Mouse (Mus musculus) thymus, postnatal 25 days (tissue): ENCODE data around the gene Tiparp.

Experiments used
- DNase-seq: peaks from one replicate; pipeline ENCODE4 v3.0.0; 2022

Tiparp gene

DNA sequence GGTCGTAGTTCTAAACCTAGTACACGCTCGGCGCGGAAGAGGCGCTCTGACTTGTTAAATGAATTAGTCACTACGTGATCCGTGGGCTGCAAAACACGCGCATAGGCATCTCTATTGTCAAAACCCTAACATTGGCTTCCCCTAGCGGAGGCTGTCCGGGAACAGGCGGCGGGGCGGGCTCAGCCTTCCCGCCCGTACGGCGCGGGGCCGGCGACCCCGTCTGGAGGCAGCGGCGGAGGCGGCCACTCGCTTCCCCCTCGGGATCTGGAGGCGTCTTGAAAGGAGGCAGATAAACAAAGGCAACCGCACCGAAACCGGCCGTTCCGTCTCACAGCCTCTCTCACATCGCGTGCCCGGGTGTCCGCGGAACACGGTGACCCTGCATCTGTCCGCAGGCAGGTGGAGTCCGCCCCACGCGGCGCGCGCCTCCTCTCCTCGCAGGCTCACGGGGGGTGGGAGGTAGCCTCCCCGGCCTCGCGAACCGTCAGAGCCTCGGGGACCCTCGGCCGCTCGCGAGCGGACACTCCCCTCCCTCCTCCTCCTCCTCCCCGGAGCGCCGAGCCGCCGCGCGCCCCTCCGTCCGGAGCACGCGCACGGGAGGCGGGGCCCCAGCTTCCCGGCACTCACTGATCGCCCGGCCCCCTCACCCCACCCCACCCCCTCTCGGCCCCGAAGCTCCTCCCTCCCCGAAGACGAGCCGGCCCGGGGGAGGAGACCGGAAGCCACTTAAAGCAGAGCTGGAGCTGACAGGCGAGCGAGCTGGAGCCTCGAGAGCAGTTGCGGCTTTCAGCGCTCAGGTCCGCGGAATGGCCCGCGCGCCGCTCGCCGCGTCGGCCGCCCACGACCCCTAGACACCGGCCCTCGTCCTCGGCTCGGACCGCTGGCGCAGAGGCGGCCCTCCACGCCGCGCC is at the start of gene Tiparp:
Gene Tiparp (plus strand): TSS at position 720 of the 911 bp plus-strand sequence.
- peak; percentile 91 for DNase-seq

DNA sequence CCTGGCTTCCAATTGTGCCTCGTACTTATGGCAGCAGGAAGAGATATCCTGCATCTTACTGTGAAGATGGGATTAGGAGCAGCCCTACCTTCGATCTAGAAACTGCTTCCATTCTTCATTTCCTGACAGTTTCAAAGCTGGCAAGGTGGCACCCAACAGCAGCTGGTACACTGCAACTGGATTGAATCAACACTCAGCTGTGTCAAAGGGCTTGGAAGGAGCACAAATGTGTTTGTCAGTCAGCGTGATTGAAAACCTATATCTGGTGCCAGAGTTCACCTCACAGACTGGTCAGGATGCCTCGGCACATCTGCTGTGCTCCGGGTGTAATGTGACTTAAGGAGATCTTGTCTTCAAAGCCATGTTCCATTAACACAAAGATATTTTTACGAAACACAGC is 47.5 kb upstream of the Tiparp start:
- DNase-seq, result no peak

DNA sequence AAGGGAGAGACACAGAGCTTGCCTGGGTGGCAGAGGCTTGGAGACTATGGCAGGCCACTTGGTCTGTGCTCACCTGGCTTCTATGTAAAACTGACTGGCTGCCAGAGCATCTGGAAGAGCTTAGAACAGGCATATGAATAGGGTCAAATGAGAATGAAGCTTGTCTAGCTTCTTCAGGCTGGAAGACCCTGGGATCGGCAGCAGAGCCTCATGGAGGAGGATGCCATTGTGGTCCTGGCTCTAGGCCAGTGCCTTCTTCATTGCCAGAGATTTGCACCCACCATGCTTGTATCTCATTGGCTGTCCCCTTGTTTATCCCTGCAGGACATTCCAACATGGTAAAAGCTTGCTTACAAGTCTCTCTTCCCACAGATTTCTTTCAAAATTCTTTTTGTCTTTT is 45.9 kb upstream of the Tiparp start:
- no peak for DNase-seq

DNA sequence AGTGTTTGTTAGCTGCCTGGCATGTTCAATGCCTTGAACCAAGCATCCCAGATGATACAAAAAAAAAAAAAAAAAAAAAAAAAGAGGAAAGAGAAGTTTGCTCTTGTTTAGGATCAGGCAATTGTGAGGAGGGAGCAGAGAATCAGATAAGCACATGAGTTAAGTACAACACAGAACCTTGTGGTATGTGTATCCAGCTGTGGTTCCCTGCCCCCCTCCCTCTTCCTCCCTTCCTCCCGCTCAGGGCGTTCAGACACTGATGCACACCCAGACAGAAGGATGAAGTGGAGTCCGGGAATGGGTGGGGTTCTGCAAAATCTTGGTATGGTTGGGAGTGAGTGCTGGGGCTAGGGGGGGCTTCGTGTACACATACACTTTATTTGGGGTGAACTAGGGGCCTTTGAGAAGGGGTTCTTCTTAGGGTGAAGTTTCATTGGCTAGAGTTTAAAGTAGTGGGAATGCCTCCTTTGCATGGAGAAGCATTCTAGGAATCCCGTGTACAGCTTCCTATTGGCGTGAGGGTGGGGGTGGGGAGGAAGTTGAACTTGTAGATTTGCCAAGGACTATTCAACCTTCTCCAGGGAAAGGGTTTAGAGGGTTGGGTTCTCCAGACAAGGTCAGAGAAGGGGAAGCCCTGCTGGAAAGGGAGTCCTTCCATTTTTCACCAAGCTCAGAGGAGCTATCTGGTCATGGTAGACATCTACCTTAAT is 45.4 kb upstream of the Tiparp start:
- DNase-seq, result no peak

DNA sequence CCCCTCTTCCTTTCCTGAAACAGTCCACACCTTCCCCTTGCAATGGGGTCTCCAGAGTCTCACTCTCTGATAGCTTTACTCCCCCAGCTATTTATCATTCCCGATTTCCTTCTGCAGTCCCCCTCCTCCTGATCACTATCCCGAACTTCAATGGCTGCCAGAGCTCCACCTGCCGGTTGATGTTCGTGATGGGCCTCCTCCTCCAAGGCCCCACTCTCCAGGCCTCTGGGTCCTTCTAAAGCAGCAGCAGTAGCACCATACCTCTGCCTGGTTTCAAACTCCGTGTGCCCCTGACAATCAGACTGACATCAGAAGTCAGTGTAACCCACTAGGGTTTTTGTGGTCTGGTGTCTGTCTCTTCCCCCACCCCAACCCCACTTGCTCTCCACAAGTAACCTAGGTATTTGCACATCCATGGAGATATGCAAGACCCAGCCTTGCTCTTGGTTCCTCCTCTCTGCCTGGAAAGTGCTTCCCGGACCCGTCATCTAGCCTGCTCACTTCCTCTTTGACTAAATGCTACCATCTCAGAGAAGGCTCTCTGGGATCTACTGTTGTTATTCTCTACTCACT is 44.0 kb upstream of the Tiparp start:
- DNase-seq, result no peak

DNA sequence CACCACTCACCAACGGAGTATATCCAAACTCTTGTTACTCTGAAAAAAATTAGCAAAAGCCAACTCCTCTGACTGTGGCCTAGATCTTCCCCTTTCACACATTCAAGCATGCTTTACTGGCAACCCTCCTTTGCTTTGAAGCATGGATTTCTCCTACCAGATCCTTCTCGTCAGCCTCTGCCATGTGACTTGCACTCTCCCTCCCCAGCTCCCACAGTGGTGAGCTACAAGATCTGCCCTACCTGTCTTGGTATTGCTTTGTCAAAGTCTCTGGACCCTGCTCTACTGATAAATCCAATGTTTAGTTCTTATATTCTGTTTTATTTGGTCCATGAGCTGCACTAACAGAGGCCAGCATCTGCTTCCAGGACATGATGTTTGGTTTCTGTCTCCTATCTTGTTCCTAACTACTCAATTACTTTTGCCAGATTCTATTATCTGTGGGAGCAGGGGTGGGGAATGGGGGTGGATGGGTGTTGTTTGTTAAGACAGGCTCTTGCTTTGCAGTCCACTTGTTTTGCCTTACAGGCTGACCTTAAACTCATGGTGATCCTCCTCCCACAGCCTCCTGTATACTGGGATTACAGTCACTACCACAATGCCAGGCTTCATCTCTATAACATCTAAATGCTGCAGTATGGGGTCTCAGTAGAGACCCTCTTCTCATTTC is 40.7 kb upstream of the Tiparp start:
- DNase-seq, result no peak

DNA sequence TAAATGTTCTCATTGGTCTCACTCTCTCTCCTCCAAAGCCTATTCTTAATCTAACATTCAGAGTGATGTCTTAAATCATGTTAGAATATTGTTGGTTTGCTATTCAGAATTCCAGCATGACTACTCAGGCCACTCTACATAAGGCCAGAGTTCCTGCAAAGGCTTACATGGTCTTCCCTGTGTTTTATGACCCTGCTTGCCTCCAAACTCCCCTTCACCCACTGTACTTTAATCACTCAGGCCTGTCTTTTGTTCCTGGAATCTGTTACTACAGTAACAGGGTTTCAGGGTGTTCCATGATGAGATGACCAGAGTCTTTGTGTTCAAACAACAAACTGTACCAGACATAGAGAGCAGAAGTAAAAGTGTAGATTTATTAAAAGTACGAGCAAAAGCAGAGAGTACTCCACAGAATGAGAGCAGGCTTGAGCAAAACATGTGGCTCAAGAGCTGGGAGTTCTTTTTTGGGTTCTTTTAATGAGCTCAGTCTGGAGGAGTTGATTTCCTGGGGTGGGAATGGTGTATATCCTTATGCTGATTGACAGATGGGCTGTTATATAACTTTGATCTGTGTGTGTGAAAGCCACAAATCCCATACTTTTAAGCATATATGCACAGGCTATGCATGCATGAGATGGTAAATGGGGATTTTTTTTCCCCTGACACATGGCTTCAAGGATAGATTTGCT is 39.5 kb upstream of the Tiparp start:
- no peak for DNase-seq

DNA sequence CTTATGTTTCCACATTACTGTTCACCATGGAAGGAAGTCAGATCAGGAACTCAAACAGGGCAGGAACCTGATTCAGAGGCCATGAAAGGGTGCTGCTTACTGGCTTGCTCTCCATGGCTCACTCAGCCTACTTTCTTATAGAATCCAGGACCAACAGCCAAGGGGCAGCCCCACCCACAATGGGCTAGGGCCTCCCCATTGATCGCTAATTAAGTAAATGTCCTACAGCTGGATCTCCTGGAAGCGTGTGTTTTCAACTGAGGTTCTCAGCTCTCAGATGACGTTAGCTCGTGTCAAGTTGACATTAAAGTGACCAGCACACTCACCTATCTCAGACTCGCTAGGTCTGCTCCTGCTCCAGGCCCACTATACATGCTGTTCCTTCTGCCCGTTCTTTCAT is 38.6 kb upstream of the Tiparp start:
- no peak for DNase-seq

DNA sequence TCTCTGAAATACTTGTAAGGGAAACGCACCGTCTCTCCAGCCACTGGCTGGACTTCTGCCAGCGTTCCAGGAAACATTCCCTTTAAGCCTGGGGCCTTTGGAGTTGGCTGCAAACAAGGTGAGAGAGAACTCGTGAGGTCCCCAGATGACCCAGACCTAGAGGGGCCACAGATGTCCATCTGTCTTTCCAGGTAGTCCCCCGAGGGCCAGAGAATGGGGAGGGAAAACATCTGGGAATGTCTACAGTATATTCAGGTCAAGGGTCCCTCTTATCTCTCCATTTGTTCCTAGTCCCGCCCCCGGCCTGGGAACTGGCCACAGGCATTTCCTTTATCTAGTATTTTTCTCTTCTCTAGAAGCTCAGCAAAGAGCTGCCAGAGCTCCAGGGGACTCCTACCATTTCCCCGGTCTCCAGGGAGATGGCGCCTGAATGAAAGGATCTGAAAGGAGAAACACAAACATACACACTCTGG is 33.9 kb upstream of the Tiparp start:
- no peak for DNase-seq

DNA sequence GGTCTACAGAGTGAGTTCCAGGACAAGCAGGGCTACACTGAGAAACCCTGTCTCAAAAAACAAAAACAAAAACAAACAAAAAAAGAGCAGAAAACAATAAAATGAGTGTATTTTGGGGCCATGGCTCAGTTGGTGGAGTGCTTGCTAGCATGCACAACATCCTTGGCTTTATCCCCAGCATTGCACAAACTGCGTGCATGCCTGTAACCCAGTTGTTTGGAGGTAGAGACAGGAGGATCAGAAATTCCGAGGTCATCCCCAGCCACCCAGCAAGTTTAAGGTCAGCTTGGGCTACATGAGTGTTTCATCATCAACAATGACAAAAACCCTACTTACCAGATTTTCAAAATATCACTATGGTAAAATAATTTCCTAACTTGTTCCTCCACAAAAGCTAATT is 20.4 kb upstream of the Tiparp start:
- no peak for DNase-seq

DNA sequence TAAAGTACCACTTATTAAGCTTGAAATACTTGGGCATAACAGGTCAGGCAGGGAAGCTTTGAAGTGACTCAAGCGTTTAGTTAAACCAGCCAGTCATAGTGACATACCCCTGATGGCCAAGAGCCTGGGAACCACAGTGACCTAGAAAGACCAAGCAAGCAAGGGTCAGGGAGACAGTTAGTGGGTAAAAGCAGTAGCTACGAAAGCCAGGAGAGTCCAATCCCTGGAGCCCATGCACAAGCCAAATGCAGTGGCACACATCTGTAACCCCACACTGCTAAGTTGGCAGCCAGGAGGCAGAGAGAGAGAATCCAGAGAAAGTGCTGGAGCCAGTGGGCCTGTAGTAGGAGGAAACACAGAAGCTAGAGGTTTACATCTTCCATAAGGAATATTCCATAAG is 17.6 kb upstream of the Tiparp start:
- DNase-seq, result no peak

DNA sequence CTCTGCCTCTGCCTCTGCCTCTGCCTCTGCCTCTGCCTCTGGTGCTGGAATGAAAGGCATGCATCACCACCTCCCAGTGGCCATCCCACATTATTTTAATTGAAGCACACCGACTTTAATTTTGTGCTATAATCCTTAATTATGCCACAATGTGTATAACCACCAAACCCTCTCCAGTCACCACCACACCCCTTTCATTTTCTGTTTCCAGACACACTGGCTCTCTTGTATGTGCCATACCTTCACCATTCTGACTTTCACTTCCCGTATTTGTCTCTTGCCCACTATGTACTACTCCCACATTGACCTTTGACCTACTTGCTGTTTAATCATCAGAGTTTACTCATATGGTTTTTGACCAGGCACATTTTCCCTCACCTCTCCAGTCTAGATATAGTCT is 12.5 kb upstream of the Tiparp start:
- DNase-seq, result no peak

DNA sequence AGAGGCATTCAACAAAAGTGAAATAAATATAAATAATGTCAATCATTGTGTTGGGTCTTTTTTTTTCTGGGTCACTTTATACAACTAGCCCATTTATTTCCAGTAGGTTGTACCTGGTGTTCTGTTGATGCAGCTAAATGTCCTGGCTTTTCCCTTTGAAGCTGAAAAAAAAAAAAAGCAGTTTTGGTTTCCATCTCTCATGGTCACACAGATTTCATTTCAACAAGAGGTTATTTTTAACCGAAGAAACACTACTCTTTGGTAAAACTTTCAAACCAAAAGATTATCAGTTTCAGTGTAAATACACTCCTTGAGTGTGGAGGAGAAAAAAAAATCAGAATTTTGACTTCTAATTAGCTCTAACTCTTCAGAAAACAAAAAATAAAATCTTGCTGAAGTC is 11.7 kb upstream of the Tiparp start:
- no peak for DNase-seq

DNA sequence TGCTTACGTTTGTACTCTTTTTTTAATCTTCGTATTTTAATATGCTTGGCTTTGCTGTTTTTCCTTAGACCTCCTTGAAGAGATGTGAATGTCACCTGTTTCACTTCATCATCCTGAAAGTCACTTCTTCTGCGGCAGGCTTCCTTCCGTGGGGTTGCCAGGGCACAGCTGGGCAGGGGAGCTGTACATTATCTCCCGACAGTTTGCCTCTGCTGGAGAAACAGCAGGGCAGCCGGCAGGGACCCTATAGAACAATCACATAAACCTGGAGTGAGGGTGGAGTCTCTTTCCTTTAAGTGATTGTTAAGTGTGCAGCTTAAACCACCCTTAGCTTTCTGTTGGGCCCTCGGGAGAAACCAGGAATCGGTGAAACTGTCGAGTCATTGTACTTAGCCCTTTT is 11.1 kb upstream of the Tiparp start:
- no peak for DNase-seq

DNA sequence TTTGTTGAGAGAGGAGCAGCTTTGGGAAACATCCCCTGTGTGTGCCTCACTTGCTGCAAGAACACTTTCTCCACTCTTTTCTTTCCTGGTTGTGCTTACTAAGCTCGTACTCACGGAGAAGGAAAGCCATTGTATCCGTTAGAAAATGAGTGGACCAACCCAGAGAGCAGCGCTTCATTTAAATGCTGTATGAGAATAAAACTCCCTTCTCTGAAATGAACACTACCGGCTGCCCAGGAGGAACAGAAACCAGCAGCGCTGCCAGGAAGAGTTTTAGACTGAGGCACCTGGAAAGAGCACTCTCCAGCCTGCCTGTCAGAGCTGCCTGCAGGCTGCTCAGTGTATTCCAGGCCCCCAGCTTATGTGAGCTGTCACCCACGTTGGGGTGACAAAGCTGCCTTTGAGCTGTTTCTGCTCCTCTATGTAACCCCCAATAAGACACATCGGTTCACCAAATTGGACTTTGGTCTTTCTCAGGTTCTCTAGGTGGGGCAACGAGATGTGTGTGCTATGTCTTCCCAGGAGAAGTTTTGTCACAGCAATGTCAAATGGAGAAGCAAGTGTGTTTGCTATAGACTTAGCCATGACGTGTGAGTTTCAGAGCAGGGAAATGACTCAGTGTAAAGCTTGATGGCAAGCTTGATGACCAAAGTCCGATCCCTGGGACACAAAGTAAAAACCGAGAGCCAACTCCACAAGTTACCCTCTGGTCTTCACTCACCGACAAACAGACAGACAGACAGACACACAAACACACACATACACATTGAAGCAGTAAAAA is 10.3 kb upstream of the Tiparp start:
- DNase-seq, result no peak

DNA sequence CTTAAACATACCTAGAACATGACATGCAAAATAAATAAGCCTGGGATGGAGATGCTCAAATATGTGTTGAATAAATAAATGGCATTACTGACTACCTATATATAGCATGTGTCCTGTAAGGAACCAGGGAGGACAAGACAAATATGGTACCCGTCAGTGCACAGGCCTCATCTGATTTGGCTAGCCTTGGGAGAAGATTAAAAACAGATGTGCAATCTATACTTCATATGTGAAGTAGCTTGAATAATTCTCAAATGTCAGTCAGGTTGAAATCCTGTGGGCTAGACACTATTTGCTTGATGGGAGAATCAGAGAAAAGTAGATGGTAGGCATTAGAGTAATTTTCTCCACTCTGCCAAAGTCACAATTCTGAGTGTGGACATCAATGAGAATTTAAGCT is 6.8 kb upstream of the Tiparp start:
- DNase-seq, result no peak

DNA sequence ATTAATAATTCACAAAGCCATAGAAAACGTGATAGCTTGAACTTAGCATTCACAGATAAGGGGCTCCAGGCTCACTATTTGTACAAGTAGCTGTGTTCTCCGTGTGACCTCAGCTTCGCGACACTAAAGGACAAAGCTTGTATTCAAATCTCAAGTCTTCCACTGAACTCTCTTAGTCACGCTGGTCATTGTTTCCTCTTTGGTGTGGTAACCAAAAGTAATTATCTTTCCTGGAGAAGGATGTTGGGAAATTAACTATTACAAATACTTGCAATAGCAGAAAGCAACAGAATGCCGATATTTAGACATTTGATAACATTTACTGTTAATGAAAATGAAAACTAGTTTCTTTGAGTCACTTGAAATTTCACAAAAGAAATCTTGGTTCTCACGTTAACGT is 4.8 kb upstream of the Tiparp start:
- DNase-seq, result no peak

DNA sequence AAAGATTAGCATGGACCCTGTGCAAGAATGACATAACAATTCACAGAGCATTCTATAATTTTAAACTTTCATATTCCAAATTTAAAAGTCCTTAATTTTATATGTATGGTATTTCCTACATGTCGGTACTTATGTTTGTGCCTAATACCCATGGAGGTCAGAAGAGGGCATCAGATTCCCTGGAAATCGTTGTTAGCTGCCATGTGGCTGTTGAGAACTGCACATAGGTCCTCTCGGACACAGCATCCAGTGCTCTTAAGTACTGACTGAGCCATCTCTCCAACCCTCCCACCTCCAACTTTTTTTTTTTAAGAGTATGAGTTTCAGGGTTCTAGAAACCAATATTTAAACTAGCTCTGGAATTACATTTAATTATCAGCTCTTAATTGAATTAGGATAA is 2.5 kb upstream of the Tiparp start:
- no peak for DNase-seq

DNA sequence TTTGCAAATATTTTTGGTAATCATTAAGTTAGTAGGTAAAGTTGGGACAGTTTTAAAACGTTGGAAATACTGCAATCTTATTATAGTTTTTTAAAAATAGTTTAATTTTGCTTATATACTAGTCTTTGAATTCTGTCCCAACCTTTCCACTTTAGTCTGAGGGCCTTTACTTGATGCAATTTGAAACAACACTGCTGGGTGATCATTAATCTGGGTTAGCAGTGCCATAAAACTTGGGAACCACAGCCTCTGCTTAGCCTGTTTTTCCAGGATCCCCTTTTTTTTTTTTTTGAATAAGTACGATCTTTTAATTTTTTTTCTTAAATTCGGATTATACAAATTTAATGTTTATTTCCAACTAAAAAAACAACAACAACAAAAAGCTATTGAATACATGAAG is 1.0 kb upstream of the Tiparp start:
- DNase-seq, result no peak

DNA sequence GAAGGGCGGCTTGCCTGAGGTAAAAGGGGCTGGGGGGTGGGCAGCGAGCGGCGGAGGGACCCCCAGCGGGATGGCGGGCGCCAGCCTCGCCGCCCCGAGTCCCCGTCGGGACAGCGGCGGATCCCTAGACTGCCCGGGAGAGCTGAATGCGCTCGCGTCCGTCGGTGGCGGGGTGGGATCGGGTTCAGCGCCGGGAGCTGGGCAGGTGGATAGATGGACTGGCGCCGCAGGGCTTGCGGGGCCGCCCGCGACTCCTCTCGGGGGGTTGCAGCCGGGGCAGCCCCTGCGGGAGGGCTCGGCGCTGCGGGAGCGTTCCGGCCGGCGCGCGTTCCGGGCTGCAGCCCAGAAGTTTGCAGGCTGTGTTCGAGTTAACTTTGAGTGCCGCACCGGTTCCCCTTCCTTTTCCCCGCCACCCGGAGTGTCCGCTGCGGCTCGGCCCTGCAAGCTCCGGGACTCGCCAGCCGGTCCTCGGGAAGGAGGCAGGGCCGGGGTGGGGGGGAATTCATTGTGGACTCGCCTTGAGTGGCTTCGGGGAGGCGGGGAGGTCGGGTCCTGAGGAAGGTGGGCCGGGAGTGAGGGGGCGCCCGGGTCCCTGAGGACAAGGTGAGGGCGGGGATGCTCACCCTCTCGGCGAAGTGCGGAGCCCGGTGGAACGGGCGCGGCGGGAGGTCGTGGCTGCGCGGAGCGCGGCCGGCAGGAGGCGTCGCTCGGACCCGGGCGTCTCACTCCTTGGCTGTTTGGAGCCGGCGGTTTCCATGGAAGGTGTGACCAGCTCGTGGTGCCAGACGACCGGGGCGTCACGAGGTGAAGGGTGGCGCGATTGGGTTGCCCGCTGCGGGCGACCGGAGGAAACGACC is 632 bp downstream of the Tiparp start:
- peak; percentile 64 for DNase-seq
